Comparison of ENCODE assay signal across 21 mouse cellular contexts in genomic region chr7:70744296-70744695, GRCm38 (mm10).
DNase-seq lines count a peak whose midpoint lies in the region; ATAC-seq and TF ChIP-seq lines count a peak whose summit lies in the region.
"Had no signal": no experiment of that assay in that cellular context is flagged by ENCODE, and none has a peak within 500 bp of the region (broad histone marks: within the 10 kb centered on the region; RNA-seq: fewer than 3 reads in every experiment).

No protein-coding gene starts in this region.

- WGBS in kidney, embryonic 15.5 days = 40% methylated on average over 18 of the region's 18 CpGs
- 16% methylated on average over 18 of the region's 18 CpGs for WGBS in limb, embryonic 14.5 days
- WGBS in lung, postnatal 0 days = 68% methylated on average over 18 of the region's 18 CpGs

- no peak overlapping the region for H3K4me3 ChIP-seq in kidney, embryonic 15.5 days (replicated peaks)
- H3K4me3 ChIP-seq in limb, embryonic 14.5 days (replicated peaks; ENCODE audit: low read length) = no peak overlapping the region
- no peak overlapping the region for H3K4me3 ChIP-seq in lung, postnatal 0 days (ENCODE audit: low read depth, low read length)
- H3K4me3 ChIP-seq: hindbrain, embryonic 15.5 days; midbrain, embryonic 12.5 days; neural tube, embryonic 12.5 days had no signal

- TF ChIP-seq CTCF in lung, postnatal 0 days (IDR thresholded peaks at IDR 0.05) = no peak

- no peak overlapping the region for H3K9ac ChIP-seq in kidney, embryonic 15.5 days
- H3K9ac ChIP-seq in limb, embryonic 14.5 days (ENCODE audit: low read depth, low read length, severe bottlenecking) = no peak overlapping the region
- H3K9ac ChIP-seq in lung, postnatal 0 days (replicated peaks; ENCODE audit: low read depth) = no peak overlapping the region
- H3K9ac ChIP-seq: forebrain, postnatal 0 days; hindbrain, embryonic 15.5 days; midbrain, embryonic 12.5 days; neural tube, embryonic 12.5 days had no signal

- no peak for DNase-seq in kidney, postnatal 14 days
- DNase-seq in embryo, embryonic 11 days = peak; percentile 64
- peak; percentile 83 for DNase-seq in forelimb bud, embryonic 11.5 days (ENCODE audit: low read depth, low spot score)
- no peak for DNase-seq in limb, embryonic 14.5 days (ENCODE audit: low spot score)
- no peak for DNase-seq in lung, postnatal 0 days (ENCODE audit: low spot score)
- DNase-seq in lung, adult 18-20 months = no peak
- DNase-seq: cerebellum, adult 11-12 months; cerebellum, postnatal 14 days; forebrain, postnatal 0 days; gastrocnemius, postnatal 36 days; heart, postnatal 4 days; lung, postnatal 10 days; right cerebral cortex, postnatal 14 days; thymus, adult 2 months had no signal

- H3K4me1 ChIP-seq in kidney, embryonic 15.5 days = peaks cover 7% of the 10 kb centered on the region; the same call in 1 of the 2 replicates
- H3K4me1 ChIP-seq in limb, embryonic 14.5 days (ENCODE audit: control insufficient read depth, insufficient read depth, low read length) = peaks cover 2% of the 10 kb centered on the region; the same call in 1 of the 2 replicates
- no peaks in the 10 kb centered on the region for H3K4me1 ChIP-seq in lung, postnatal 0 days (ENCODE audit: insufficient read depth, low read depth, low read length)
- H3K4me1 ChIP-seq: hindbrain, embryonic 15.5 days; neural tube, embryonic 12.5 days had no signal

- H3K27ac ChIP-seq in kidney, embryonic 15.5 days = no peak overlapping the region
- H3K27ac ChIP-seq in limb, embryonic 14.5 days (replicated peaks; ENCODE audit: low read depth, low read length) = no peak overlapping the region
- H3K27ac ChIP-seq in lung, postnatal 0 days (ENCODE audit: low read length) = no peak overlapping the region
- H3K27ac ChIP-seq: hindbrain, embryonic 15.5 days; midbrain, embryonic 12.5 days; neural tube, embryonic 12.5 days; stomach, postnatal 0 days had no signal

- TF ChIP-seq POLR2A in limb, embryonic 14.5 days (IDR thresholded peaks at IDR 0.05; ENCODE audit: borderline replicate concordance, extremely low read depth, insufficient read depth, insufficient read length) = no peak

- no peaks in the 10 kb centered on the region for H3K9me3 ChIP-seq in kidney, embryonic 15.5 days (replicated peaks)
- no peaks in the 10 kb centered on the region for H3K9me3 ChIP-seq in limb, embryonic 14.5 days (ENCODE audit: control insufficient read depth, low read length)
- H3K9me3 ChIP-seq in lung, postnatal 0 days (ENCODE audit: low read length) = no peaks in the 10 kb centered on the region
- H3K9me3 ChIP-seq: hindbrain, embryonic 15.5 days; midbrain, embryonic 12.5 days had no signal

- no peaks in the 10 kb centered on the region for H3K27me3 ChIP-seq in kidney, embryonic 15.5 days
- H3K27me3 ChIP-seq in limb, embryonic 14.5 days (ENCODE audit: control insufficient read depth, insufficient read depth, low read length) = no peaks in the 10 kb centered on the region
- no peaks in the 10 kb centered on the region for H3K27me3 ChIP-seq in lung, postnatal 0 days (replicated peaks; ENCODE audit: insufficient read depth, low read length)
- H3K27me3 ChIP-seq: hindbrain, embryonic 15.5 days had no signal

- no peak for ATAC-seq in kidney, embryonic 15.5 days (replicated peaks; ENCODE audit: low FRiP score)
- no peak for ATAC-seq in limb, embryonic 14.5 days (ENCODE audit: low FRiP score, low read depth)
- no peak for ATAC-seq in inflammation-experienced regulatory T-cells, adult 6 months
- ATAC-seq in lung, postnatal 0 days = no peak
- ATAC-seq: forebrain, postnatal 0 days; intestine, embryonic 16.5 days had no signal

- no peaks in the 10 kb centered on the region for H3K36me3 ChIP-seq in kidney, embryonic 15.5 days
- no peaks in the 10 kb centered on the region for H3K36me3 ChIP-seq in limb, embryonic 14.5 days (ENCODE audit: control insufficient read depth, insufficient read depth, low read length)
- no peaks in the 10 kb centered on the region for H3K36me3 ChIP-seq in lung, postnatal 0 days (ENCODE audit: insufficient read depth, low read length)
- H3K36me3 ChIP-seq: hindbrain, embryonic 15.5 days; midbrain, embryonic 12.5 days; neural tube, embryonic 12.5 days had no signal

- H3K4me2 ChIP-seq in kidney, embryonic 15.5 days = peak overlapping the region; percentile 19; the same call in 1 of the 2 replicates
- H3K4me2 ChIP-seq in limb, embryonic 14.5 days (replicated peaks; ENCODE audit: low read depth, low read length, severe bottlenecking) = peak overlapping the region; percentile 34
- no peak overlapping the region for H3K4me2 ChIP-seq in lung, postnatal 0 days (replicated peaks; ENCODE audit: low read depth, low read length)
- H3K4me2 ChIP-seq: hindbrain, embryonic 15.5 days; midbrain, embryonic 12.5 days; neural tube, embryonic 12.5 days had no signal

- no peak for TF ChIP-seq EP300 in lung, postnatal 0 days (IDR thresholded peaks at IDR 0.05)

Comparison
In these comparisons a context has a peak if more than half of its experiments do, and no peak if none do; other contexts are left out.
1. DNase-seq: peak in embryo, embryonic 11 days (single experiment) and forelimb bud, embryonic 11.5 days (single experiment); none in kidney, postnatal 14 days (single experiment), limb, embryonic 14.5 days (single experiment), lung, postnatal 0 days (single experiment) and lung, adult 18-20 months (0 of 2).